Mouse (Mus musculus) layer of hippocampus, adult 2 months (tissue): ENCODE data around the gene Trrap. TPM values are rescaled to one million over a fixed set of nuclear protein-coding genes. Genes with fewer than 3 reads are reported as not detected.
"Not testable (repeated sequence)": the region's sequence is repeated elsewhere in the genome, so short reads cannot be mapped to it uniquely, and the experiment has no call there.

Experiments
- DNase-seq, 2 experiments: peaks; one replicate each; pipeline ENCODE4 v3.0.0; 2022; ENCODE audit warnings: low spot score in 2 of 2
- H3K27ac ChIP-seq: fragments of 200-600 bp; 2 replicates; pipeline ENCODE4 v1.8.1; 2022
- H3K4me3 ChIP-seq: fragments of 200-600 bp; 2 replicates; pipeline ENCODE4 v1.8.1; 2022; ENCODE audit warnings: mild to moderate bottlenecking
- CTCF ChIP-seq: fragments of 200-600 bp; conservative IDR thresholded peaks from 2 replicates; pipeline ENCODE4 v1.8.1; 2022; ENCODE audit warnings: antibody characterized with exemption, mild to moderate bottlenecking, moderate library complexity
- long read RNA-seq, 2 experiments: library from polyadenylated mRNA; stranded (forward); transcript quantifications; one replicate each; pipeline ENCODE4 v2.0.0; 2021; ENCODE audit warnings: borderline mapping rate in 2 of 2
- total RNA-seq, 2 experiments: library from RNA; stranded (reverse); gene quantifications; 2 replicates each; pipeline ENCODE4 v1.2.3; 2021

Trrap gene
- total RNA-seq: 100 to 1,000 TPM; 175 to 189 TPM
- long read RNA-seq, experiment 1, partial matches to known transcripts: 18 of 26 reads
- long read RNA-seq, experiment 1, other reads (novel, unspliced or antisense): 8 of 26 reads
- long read RNA-seq, experiment 2, partial matches to known transcripts: 29 of 46 reads
- long read RNA-seq, experiment 2, other reads (novel, unspliced or antisense): 14 of 46 reads

DNA sequence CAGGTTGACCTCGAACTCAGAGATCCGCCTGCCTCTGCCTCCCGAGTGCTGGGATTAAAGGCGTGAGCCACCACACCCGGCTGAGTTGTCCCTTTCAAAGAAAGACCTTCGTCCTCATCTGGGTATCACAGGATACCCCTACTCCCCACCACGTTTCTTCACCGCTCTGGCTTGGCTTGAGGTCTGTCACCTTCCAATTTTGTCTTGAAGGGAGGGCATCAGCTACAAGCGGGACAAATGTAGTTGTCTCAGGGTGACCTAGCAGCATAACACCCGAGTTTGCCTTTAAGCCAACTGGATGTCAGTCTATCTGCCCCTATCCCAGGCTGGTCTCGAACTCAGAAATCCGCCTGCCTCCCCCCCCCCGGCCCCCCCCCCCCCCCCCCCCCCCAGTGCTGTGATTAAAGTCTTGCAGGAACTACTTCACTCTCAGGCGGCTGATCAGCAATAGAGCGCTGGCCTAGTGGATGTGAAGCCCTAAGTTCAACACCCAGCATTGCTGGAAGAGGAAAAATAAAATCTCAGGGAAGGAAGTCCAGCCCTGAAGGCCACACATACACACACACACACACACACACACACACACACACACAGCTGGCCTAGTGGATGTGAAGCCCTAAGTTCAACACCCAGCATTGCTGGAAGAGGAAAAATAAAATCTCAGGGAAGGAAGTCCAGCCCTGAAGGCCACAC is at the start of gene Trrap:
TSS of gene Trrap (plus strand) at position 627 of the 693 bp plus-strand sequence.
- DNase-seq: not testable (repeated sequence)
- peak within 1 kb of the TSS; percentile 92 for H3K4me3 ChIP-seq
- H3K27ac ChIP-seq: peak within 1 kb of the TSS; percentile 100

DNA sequence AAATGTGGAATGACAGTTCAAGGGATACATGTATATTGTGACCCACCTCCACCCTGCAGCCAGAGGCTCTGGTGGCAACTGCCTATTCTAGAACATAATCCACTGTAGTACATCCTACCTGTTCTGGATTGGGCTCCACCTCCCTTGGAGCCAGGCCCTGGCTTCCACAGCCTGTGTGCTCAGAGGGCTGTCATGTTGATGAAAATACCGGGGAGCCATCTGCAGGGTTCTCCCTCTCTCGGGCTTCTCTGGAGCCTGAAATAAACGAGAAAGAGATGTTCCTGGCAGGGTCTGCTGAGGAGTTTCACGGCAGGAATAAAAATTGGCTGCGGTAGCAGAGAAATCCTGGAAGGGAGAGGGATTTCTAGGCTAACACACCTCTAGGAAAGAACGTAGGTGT is 47.8 kb upstream of the Trrap start:
- peak; percentile 35 to 53 for DNase-seq
- H3K4me3 ChIP-seq: no peak overlapping the region
- TF ChIP-seq CTCF: no peak
- no peak overlapping the region for H3K27ac ChIP-seq

DNA sequence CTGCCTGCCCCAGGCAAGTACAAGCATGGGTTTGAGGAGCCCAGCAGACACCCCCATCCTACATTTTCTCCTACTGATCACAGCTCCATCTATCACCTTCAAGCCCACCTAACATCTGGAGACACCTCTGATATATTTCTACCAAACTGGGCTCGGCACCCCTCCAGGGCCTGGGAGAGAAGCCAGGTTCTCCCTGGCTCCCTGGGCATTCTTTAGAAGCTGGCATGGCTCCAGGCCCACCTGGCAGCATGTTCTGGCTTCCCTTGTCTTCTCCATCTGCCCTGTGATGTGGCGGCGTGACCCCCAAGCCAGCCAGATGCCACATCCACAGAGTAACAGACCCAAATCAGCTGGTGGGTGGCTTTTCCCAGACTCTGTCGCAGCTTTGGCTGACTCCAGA is 47.3 kb upstream of the Trrap start:
- no peak for DNase-seq
- Histone ChIP-seq H3K27ac (no peak overlapping the region), H3K4me3 (no peak overlapping the region)
- TF ChIP-seq CTCF: no peak

DNA sequence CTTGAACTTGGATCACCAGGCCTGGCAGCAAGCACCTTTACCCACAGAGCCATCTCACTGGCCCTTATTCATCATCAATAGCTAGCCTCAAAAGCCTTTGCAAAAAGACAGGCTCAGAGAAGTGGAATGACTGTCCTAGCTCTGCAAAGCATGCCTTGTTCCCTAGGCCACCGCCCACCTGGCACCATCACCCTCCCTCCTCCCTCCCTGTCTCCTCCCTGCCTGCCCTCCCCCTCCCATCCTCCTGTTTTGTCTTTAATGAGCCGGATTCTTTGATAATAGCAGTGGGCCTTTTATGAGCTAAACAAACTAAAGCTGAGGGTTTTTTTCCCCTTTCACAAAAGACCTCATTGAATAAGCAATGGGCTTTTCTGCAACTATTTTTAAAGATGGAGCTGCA is 42.6 kb upstream of the Trrap start:
- no peak for DNase-seq
- TF ChIP-seq CTCF: no peak
- no peak overlapping the region for H3K4me3 ChIP-seq
- H3K27ac ChIP-seq: no peak overlapping the region

DNA sequence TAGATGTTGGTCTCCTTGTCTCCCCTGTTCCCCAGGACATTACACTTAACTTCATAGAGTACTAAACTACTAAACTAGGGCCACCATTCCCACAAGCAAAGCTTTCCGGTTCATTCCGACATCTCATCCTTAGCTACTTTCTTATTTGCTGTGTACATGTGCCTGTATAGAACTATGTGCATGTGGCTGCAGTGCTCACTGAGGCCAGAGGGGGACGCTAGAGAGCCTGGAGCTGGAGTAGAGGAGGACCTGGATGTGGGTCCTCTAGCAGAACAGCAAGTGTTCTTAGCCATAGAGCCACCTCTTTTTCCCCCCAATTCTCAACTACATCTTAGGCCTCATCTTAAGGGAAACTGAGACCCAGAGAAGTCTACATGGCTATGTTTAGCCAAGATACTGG is 42.0 kb upstream of the Trrap start:
- no peak for DNase-seq
- peak; percentile 65 for TF ChIP-seq CTCF
- Histone ChIP-seq H3K4me3 (no peak overlapping the region), H3K27ac (no peak overlapping the region)

DNA sequence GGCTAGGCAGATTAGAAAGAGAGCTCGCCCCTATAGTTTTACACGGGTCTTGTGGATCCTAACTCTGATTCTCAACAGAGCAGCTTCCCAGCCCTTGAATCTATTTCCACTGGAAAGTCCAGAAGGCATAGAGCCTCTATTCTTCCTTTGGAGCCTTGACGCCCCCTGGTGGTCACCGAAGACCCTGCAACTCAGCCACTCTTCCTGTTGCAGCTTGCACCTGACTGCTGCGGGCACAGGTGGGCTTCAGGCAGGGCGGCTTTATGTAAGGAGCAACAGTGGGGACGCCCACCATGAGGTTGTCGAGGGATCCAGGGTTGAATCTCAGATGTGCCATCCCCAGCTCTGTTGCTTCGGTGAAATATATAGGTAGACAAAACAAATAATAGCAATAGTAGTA is 40.4 kb upstream of the Trrap start:
- H3K27ac ChIP-seq: no peak overlapping the region
- no peak overlapping the region for H3K4me3 ChIP-seq
- peak; percentile 65 to 85 for DNase-seq
- peak; percentile 96 for TF ChIP-seq CTCF

DNA sequence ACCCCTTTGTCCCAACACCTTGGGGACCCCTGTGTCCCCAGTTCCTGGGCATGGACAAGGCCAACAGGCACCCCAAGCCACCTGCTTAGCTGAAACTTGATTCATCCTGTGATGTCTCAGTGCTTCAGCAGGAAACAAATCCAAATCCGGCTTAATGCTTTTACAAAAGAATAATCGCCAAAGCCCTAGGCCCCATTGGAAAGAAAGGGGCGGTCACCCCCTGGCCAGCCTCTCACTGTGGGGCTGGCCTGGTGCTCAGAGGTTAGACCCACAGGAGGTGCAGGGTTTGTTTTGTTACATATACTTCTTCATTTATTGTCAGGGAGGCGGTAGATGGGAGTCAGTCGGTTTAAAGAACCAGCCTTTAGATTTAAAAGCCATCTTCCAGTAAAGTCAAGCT is 39.3 kb upstream of the Trrap start:
- Histone ChIP-seq H3K27ac (no peak overlapping the region), H3K4me3 (no peak overlapping the region)
- no peak for DNase-seq
- no peak for TF ChIP-seq CTCF

DNA sequence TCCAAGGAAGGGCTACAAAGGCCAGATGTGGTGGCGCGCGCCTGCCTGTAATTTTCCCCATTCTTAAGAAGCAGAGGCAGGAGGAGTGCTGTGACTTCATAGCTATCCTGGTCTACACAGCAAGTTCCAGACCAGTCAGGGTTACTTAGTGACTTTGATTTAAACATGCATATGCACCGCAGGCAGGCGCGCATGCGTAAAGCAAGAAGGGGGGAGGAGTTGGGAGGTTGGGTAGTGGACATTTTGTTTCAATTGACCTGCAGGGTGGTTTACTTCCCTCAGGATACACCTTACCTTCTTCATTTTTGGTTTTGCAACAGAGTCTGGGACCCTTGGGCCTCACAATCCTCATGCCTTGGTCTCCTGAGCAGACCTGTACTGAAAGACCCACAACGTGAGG is 38.3 kb upstream of the Trrap start:
- TF ChIP-seq CTCF: no peak
- H3K4me3 ChIP-seq: no peak overlapping the region

DNA sequence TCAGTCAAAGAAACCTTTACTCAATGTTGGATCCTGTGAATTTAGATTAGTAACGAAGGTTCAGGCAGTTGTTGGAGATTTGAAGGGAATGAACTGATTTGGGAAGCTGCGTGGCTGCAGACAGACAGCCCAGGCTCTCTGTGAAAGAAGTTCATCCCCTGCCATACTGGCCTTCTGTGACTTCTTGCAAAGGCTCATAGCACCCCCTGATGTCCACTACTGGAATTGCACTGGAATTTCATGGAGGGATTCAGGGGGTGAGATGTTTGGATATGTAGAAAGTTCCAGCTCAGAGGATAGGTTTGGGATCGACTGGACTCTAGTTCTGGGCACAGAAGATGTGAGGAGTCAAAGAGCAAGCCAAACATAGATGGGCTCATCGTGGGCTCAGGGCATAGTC is 33.6 kb upstream of the Trrap start:
- DNase-seq: peak; percentile 70 to 89
- Histone ChIP-seq H3K27ac (no peak overlapping the region), H3K4me3 (no peak overlapping the region)
- TF ChIP-seq CTCF: peak; percentile 97

More for the DNA sequence above, 38.3 kb upstream of the Trrap start:
- H3K27ac ChIP-seq: no peak overlapping the region
- DNase-seq: no peak

DNA sequence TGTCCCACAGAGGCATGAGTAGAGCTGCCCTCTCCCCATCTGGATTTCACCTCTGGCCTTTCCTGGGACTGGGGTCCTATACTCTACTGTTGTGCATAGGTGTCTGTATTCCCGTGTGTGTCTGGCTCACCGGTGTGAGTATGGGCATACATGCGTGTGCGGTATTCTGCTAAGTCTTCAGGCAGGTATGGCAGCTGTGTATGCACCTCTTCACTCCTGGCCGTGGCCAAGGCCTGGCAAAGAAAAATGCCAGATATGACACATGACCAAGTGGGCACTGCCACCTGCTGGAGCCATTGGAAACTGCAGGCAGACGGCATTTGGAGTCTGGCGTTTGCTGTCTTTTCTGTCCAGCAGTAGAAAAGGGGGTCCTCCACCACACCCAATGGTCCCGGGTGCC is 32.6 kb upstream of the Trrap start:
- peak; percentile 97 for TF ChIP-seq CTCF
- H3K4me3 ChIP-seq: no peak overlapping the region
- DNase-seq: peak; percentile 55 to 78
- H3K27ac ChIP-seq: no peak overlapping the region

DNA sequence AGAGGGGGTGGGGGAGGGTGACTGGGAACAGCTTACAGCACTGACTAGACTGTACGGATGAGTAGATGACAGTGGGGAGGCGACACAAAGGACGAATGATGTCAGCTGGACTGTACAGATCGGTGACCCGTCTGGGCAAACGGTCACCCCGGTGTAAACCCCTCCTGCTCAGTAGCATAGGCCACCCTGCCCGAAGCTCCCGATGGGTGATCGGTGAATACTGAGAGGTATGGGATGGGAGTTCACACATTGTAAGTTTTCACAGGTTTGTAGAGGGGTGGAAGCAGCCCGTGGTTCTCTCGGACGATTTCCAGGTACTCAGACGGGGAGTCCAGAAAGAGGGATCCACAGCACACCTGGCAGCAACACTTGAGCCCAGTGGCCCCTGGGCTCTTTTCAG is 30.4 kb upstream of the Trrap start:
- no peak for DNase-seq
- no peak for TF ChIP-seq CTCF
- no peak overlapping the region for H3K27ac ChIP-seq
- H3K4me3 ChIP-seq: no peak overlapping the region

DNA sequence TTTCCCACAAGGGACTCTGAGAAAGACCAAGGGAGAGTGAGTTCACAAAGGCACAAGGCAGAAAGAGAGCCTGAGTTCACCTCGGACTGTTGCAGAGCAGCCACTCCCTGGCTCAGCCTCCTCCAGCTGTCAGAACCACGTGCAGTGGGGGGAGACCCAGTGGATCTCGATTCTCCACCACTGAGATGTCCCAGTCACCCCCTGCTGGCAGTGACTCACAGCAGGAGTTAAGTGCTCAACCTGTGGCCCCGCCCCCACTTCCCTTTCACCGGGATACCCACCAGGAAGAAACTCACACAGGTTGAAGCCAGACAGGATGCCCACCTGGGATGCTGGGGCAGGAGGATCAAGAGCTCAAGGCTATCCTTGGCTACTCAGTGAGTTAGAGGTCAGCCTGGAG is 15.1 kb upstream of the Trrap start:
- peak; percentile 21; the same call in 1 of the 2 replicates for TF ChIP-seq CTCF
- no peak for DNase-seq
- no peak overlapping the region for H3K27ac ChIP-seq

DNA sequence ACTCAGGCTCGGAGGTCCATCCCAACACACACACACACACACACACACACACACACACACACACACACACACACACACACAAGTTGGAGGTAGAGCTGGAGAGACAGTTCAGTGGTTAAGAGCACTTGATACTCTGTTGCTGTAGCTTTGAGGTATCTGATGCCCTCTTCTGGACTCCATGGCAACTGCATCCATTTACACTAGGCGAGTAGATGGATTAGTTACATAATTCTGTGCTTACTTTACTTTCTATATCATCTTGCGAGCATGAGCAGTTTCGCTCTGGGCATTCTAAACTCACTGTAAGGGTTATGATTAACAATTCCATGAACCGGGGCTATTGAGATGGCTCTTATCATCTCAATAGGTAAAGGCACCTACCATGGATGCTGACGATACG is 14.5 kb upstream of the Trrap start:
- TF ChIP-seq CTCF: peak; percentile 73
- peak; percentile 66 to 69 for DNase-seq
- Histone ChIP-seq H3K4me3 (no peak overlapping the region), H3K27ac (no peak overlapping the region)

More for the DNA sequence above, 15.1 kb upstream of the Trrap start:
- H3K4me3 ChIP-seq: no peak overlapping the region

DNA sequence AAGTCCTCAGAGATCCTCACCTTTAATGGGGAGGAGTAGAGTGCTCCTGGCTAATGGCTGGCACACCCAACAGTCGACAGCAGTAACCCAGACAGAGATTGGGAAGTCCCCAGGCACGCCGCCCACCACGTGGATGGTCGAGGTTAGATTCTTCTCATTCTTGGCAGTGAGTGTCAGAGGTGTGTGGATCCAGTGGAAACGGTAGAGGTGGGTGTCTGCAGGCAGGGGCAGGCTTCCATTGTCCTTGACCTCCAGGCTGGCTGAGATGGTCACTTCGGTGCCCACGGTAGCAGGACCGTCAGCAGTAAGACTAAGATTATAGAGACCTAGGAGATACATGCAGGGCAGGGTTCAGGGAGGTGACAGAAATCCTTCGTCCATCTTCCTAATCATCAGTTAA is 12.3 kb upstream of the Trrap start:
- Histone ChIP-seq H3K4me3 (no peak overlapping the region), H3K27ac (no peak overlapping the region)
- no peak for TF ChIP-seq CTCF
- no peak for DNase-seq

DNA sequence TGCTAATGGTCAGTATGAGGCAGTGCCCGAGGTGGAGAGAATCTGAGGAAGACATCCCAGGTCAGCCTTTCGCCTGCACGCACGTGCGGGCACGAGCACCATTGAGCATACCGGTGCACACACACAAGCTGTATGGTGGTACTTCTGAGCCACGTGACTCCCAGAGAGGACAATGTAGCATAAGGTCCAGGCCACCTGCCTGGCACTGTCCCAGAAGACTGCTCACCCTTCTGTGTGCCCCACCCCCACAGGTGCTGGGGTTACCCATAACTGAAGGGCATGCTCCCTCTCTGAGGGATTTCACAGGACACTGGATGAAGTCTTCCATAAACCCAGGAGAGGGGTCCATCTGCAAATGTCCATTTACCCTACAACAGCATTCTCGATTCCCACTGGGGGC is 10.1 kb upstream of the Trrap start:
- TF ChIP-seq CTCF: no peak
- H3K4me3 ChIP-seq: no peak overlapping the region
- no peak overlapping the region for H3K27ac ChIP-seq
- no peak for DNase-seq
